18 mouse cellular contexts compared by ENCODE assay signal in genomic region chr16:41957811-41958210, GRCm38 (mm10).
A peak's percentile ranks its signal among the peaks of the same experiment; 100 is the strongest.
DNase-seq lines count a peak whose midpoint lies in the region; TF ChIP-seq lines count a peak whose summit lies in the region.
"Had no signal": no experiment of that assay in that cellular context is flagged by ENCODE, and none has a peak within 500 bp of the region (broad histone marks: within the 10 kb centered on the region; RNA-seq: fewer than 3 reads in every experiment).

No protein-coding gene starts in this region.

- peaks cover 2% of the 10 kb centered on the region; the same call in 1 of the 2 replicates for H3K4me1 ChIP-seq in cerebellum, adult 2 months (ENCODE audit: control insufficient read depth, insufficient read depth, low read length)
- H3K4me1 ChIP-seq: forebrain, embryonic 10.5 days; forebrain, embryonic 13.5 days; heart, embryonic 13.5 days; hindbrain, embryonic 12.5 days; hindbrain, embryonic 15.5 days had no signal

- DNase-seq in cerebellum, adult 2 months: peak; percentile 38 to 80
- DNase-seq in cerebellum, adult 11-12 months: no peak
- DNase-seq in cerebellum, adult 8-10 months: peak; percentile 42
- peak; percentile 62 for DNase-seq in cerebellum, adult 9-11 months
- peak; percentile 30 to 59 for DNase-seq in cerebellum, postnatal 36 days
- DNase-seq in adrenal gland, adult (ENCODE audit: inconsistent age in 2 of 2, low spot score in 1 of 2): no peak
- no peak for DNase-seq in heart, postnatal 4 days
- DNase-seq: adrenal gland, adult 8-10 months; adrenal gland, postnatal 25 days; gastrocnemius, postnatal 10 days; gastrocnemius, postnatal 36 days; heart, postnatal 14 days; kidney, adult 2 months had no signal

- H3K4me3 ChIP-seq in cerebellum, adult 2 months (replicated peaks; ENCODE audit: insufficient read depth, low read depth, low read length): no peak overlapping the region
- H3K4me3 ChIP-seq: forebrain, embryonic 10.5 days; forebrain, embryonic 13.5 days; heart, embryonic 13.5 days; hindbrain, embryonic 12.5 days; hindbrain, embryonic 15.5 days had no signal

- no peak overlapping the region for H3K27ac ChIP-seq in cerebellum, adult 2 months (ENCODE audit: insufficient read depth, low read length)
- H3K27ac ChIP-seq: forebrain, embryonic 10.5 days; forebrain, embryonic 13.5 days; heart, embryonic 13.5 days; hindbrain, embryonic 12.5 days; hindbrain, embryonic 15.5 days had no signal

- no peak for TF ChIP-seq CTCF in cerebellum, adult 2 months (IDR thresholded peaks at IDR 0.05; ENCODE audit: borderline replicate concordance, insufficient read depth, low read depth, low read length)

- H3K27me3 ChIP-seq in cerebellum, adult 2 months (ENCODE audit: control insufficient read depth, insufficient read depth, low read length): no peaks in the 10 kb centered on the region
- H3K27me3 ChIP-seq: forebrain, embryonic 13.5 days; heart, embryonic 13.5 days; hindbrain, embryonic 12.5 days; hindbrain, embryonic 15.5 days had no signal

- no peak for TF ChIP-seq POLR2A in cerebellum, adult 2 months (IDR thresholded peaks at IDR 0.05; ENCODE audit: borderline replicate concordance, insufficient read depth, low read length)

- 10% methylated on average over 3 of the region's 3 CpGs for WGBS in cerebellum, adult 2 months

Comparison
In these comparisons a context has a peak if more than half of its experiments do, and no peak if none do; other contexts are left out.
1. DNase-seq: peak in cerebellum, adult 2 months (2 of 2), cerebellum, adult 8-10 months (single experiment), cerebellum, adult 9-11 months (single experiment) and cerebellum, postnatal 36 days (2 of 2); none in cerebellum, adult 11-12 months (single experiment), adrenal gland, adult (0 of 2) and heart, postnatal 4 days (single experiment).